Mouse (Mus musculus): Measurements from ENCODE around the gene Rfpl4. TPM values are rescaled to one million over a fixed set of nuclear protein-coding genes. Genes with fewer than 3 reads are reported as not detected.

The Rfpl4 gene
- total RNA-seq, 1 experiment: not detected

DNA sequence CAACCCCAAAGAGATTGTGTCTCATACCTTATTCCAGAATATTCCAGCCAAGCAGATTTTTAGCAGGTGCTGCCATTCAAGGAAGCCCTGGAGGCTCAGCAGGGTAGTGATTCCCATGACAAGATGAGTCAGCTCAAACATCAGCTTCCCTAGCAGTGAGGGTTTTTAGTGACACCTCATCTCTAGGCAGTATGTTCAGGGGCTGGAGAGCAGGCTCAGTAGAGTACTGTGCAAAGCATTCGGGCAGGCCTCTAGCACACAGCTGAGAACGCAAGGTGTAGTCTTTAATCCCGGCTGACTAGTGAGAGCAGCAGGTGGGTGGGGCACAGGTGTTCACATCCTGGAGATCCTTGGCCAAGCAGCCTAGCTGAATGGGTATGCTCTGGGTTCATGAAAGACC, 17.0 kb downstream of the Rfpl4 start:
- H3K36me3 ChIP-seq (ENCODE audit: control insufficient read depth, insufficient read depth, low read length, poor library complexity, severe bottlenecking): peaks cover 33% of the 10 kb centered on the region
- in situ Hi-C loops (cut with MboI; ENCODE audit: low sequenced_read_pairs in 2 of 2, unreplicated experiment in 2 of 2): no loop called here

DNA sequence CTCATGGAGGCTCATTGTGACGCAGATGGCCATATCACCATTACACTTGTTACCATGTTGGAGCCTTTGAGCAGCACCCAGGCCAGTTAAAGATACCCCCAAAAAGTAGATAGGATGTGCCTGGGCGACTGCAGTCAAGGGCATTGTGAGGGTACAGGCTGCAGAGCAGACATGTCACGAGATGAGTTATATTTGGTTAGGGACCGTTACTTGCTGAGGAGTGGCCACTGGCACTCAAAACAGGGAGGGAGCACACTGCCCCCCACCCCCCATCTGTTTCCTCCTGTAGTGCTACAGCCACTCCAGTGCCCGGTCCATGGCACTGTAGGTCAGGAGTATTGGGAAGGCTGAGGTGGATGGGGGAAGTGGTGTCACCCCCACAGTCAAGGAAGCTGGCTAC, 18.0 kb downstream of the Rfpl4 start:
- in situ Hi-C loops (cut with MboI; ENCODE audit: low sequenced_read_pairs in 2 of 2, unreplicated experiment in 2 of 2): no loop called here
- peaks cover 43% of the 10 kb centered on the region for H3K36me3 ChIP-seq (ENCODE audit: control insufficient read depth, insufficient read depth, low read length, poor library complexity, severe bottlenecking)
- H3K4me1 ChIP-seq (ENCODE audit: control insufficient read depth in 2 of 2, insufficient read depth in 2 of 2, low read length in 2 of 2, poor library complexity in 1 of 2): peaks cover 2 to 13% of the 10 kb centered on the region in 2 experiments; a peak in 3 of 4 replicates
- TF ChIP-seq MAFK (IDR thresholded peaks at IDR 0.05; ENCODE audit: insufficient read depth, low read depth, low read length) (no peak), ZNF384 (IDR thresholded peaks at IDR 0.05; ENCODE audit: low read depth, low read length) (no peak)
- H3K9me3 ChIP-seq (ENCODE audit: control insufficient read depth, insufficient read depth, low read depth, low read length): no peaks in the 10 kb centered on the region
- no peak for DNase-seq (ENCODE audit: low read depth, low spot score)
- no peak overlapping the region for H3K9ac ChIP-seq (ENCODE audit: insufficient read depth, low read depth, low read length, poor library complexity, severe bottlenecking)
- no peak overlapping the region for H3K27ac ChIP-seq (ENCODE audit: insufficient read depth, low read depth, low read length, poor library complexity, severe bottlenecking)
- no peak overlapping the region for H3K4me3 ChIP-seq (ENCODE audit: insufficient read depth in 1 of 2, low read depth in 1 of 2, low read length in 2 of 2, poor library complexity in 1 of 2, severe bottlenecking in 1 of 2)

More for the DNA sequence above, 17.0 kb downstream of the Rfpl4 start:
- Histone ChIP-seq H3K4me1 (ENCODE audit: control insufficient read depth in 2 of 2, insufficient read depth in 2 of 2, low read length in 2 of 2, poor library complexity in 1 of 2) (peaks cover 2 to 13% of the 10 kb centered on the region in 2 experiments; a peak in 3 of 4 replicates), H3K9me3 (ENCODE audit: control insufficient read depth, insufficient read depth, low read depth, low read length) (no peaks in the 10 kb centered on the region), H3K27ac (ENCODE audit: insufficient read depth, low read depth, low read length, poor library complexity, severe bottlenecking) (no peak overlapping the region), H3K9ac (ENCODE audit: insufficient read depth, low read depth, low read length, poor library complexity, severe bottlenecking) (no peak overlapping the region), H3K4me3 (ENCODE audit: insufficient read depth in 1 of 2, low read depth in 1 of 2, low read length in 2 of 2, poor library complexity in 1 of 2, severe bottlenecking in 1 of 2) (no peak overlapping the region)
- no peak for DNase-seq (ENCODE audit: low read depth, low spot score)
- TF ChIP-seq HCFC1 (IDR thresholded peaks at IDR 0.05; ENCODE audit: borderline replicate concordance, insufficient read depth, low read length) (no peak), CHD2 (IDR thresholded peaks at IDR 0.05; ENCODE audit: low read depth, low read length) (no peak), ZC3H11A (IDR thresholded peaks at IDR 0.05; ENCODE audit: borderline replicate concordance, low read depth, low read length) (no peak), ZNF384 (IDR thresholded peaks at IDR 0.05; ENCODE audit: low read depth, low read length) (no peak), MAFK (IDR thresholded peaks at IDR 0.05; ENCODE audit: insufficient read depth, low read depth, low read length) (0 out of 2 replicates have a peak, but pooled peaks have one; percentile 26)

DNA sequence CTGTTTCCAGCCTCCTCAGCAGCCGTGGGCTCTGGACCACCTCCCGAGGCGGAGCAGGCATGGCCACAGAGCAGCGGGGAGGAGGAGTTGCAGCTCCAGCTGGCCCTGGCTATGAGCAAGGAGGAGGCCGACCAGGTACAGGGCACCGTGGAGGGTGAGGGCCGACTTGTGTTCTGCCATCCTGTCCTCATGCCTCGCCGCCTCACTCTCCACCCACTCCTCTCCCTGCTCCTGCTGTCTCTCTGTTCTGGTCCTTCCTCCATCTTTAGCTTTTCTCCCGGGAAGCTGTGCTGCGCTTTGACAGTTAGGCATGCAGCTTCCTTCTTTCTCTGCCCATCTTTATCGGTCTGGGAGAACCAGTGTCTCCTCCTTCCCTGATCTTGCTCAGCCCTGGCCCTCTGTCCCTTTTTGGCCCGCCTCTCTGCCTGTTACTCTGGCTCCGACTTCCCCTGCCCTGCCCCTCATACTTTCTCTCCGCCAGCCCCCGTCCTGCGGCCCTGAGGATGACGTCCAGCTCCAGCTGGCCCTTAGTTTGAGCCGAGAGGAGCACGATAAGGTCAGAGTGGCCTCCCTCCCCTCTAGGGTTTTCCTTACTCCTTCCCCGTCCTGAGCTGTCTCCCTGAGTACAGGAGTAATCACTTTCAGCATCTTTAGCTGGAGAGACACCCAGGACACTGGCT, 23.8 kb downstream of the Rfpl4 start:
- H3K9me3 ChIP-seq (ENCODE audit: control insufficient read depth, insufficient read depth, low read depth, low read length): no peaks in the 10 kb centered on the region

DNA sequence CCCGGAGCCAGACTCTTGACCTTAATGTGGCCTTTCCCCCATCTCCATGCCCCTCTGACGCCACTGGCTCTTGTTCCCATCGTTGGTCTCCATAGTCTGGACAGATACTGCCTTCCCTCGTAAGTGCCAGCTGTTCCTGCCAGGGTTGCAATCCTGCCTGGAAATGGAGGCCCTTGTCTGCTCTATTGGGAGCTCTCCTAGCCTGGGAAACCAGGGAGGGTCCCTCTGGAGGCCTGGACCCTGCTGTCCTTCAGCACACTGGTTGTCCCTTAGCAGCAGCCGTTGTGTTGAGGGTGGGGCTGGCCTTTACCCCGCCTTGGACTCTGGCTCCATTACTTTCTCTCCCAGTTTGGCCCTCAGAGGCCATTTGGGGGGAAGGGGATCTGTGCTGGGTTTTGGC, 24.4 kb downstream of the Rfpl4 start:
- in situ Hi-C loops (cut with MboI; ENCODE audit: low sequenced_read_pairs in 2 of 2, unreplicated experiment in 2 of 2): no loop called here
- H3K9me3 ChIP-seq (ENCODE audit: control insufficient read depth, insufficient read depth, low read depth, low read length): no peaks in the 10 kb centered on the region
- no peaks in the 10 kb centered on the region for H3K4me1 ChIP-seq (ENCODE audit: control insufficient read depth in 2 of 2, insufficient read depth in 2 of 2, low read length in 2 of 2, poor library complexity in 1 of 2)
- no peak overlapping the region for H3K9ac ChIP-seq (ENCODE audit: insufficient read depth, low read depth, low read length, poor library complexity, severe bottlenecking)
- DNase-seq (ENCODE audit: low read depth, low spot score): no peak
- no peak overlapping the region for H3K27ac ChIP-seq (ENCODE audit: insufficient read depth, low read depth, low read length, poor library complexity, severe bottlenecking)
- no peak overlapping the region for H3K4me3 ChIP-seq (ENCODE audit: insufficient read depth in 1 of 2, low read depth in 1 of 2, low read length in 2 of 2, poor library complexity in 1 of 2, severe bottlenecking in 1 of 2)
- peaks cover 64% of the 10 kb centered on the region for H3K36me3 ChIP-seq (ENCODE audit: control insufficient read depth, insufficient read depth, low read length, poor library complexity, severe bottlenecking)
- TF ChIP-seq CHD2 (IDR thresholded peaks at IDR 0.05; ENCODE audit: low read depth, low read length) (no peak), MAFK (IDR thresholded peaks at IDR 0.05; ENCODE audit: insufficient read depth, low read depth, low read length) (no peak), ZC3H11A (IDR thresholded peaks at IDR 0.05; ENCODE audit: borderline replicate concordance, low read depth, low read length) (no peak), ZNF384 (IDR thresholded peaks at IDR 0.05; ENCODE audit: low read depth, low read length) (no peak), HCFC1 (IDR thresholded peaks at IDR 0.05; ENCODE audit: borderline replicate concordance, insufficient read depth, low read length) (no peak)

More for the DNA sequence above, 23.8 kb downstream of the Rfpl4 start:
- TF ChIP-seq HCFC1 (IDR thresholded peaks at IDR 0.05; ENCODE audit: borderline replicate concordance, insufficient read depth, low read length) (no peak), CHD2 (IDR thresholded peaks at IDR 0.05; ENCODE audit: low read depth, low read length) (no peak), MAFK (IDR thresholded peaks at IDR 0.05; ENCODE audit: insufficient read depth, low read depth, low read length) (no peak)
- peaks cover 66% of the 10 kb centered on the region for H3K36me3 ChIP-seq (ENCODE audit: control insufficient read depth, insufficient read depth, low read length, poor library complexity, severe bottlenecking)
- H3K9ac ChIP-seq (ENCODE audit: insufficient read depth, low read depth, low read length, poor library complexity, severe bottlenecking): no peak overlapping the region
- no peak overlapping the region for H3K27ac ChIP-seq (ENCODE audit: insufficient read depth, low read depth, low read length, poor library complexity, severe bottlenecking)
- H3K4me3 ChIP-seq (ENCODE audit: insufficient read depth in 1 of 2, low read depth in 1 of 2, low read length in 2 of 2, poor library complexity in 1 of 2, severe bottlenecking in 1 of 2): no peak overlapping the region
- H3K4me1 ChIP-seq (ENCODE audit: control insufficient read depth in 2 of 2, insufficient read depth in 2 of 2, low read length in 2 of 2, poor library complexity in 1 of 2): no peaks in the 10 kb centered on the region
- in situ Hi-C loops (cut with MboI; ENCODE audit: low sequenced_read_pairs in 2 of 2, unreplicated experiment in 2 of 2): no loop called here
- no peak for DNase-seq (ENCODE audit: low read depth, low spot score)

All from ES-E14 (cell line).